Mouse (Mus musculus) left cerebral cortex, adult 2 months (tissue): ENCODE data around the gene Arpc5l. TPM values are rescaled to one million over a fixed set of nuclear protein-coding genes. Genes with fewer than 3 reads are reported as not detected.
A peak's percentile ranks its signal among the peaks of the same experiment; 100 is the strongest.
"Not testable (repeated sequence)": the region's sequence is repeated elsewhere in the genome, so short reads cannot be mapped to it uniquely, and the experiment has no call there.

Experiments used
- DNase-seq, 2 experiments: peaks; one replicate each; pipeline ENCODE4 v3.0.0; 2021 to 2022; ENCODE audit warnings: low spot score in 2 of 2, mixed read lengths in 1 of 2; ENCODE audit errors: extremely low spot score in 1 of 2
- H3K27ac ChIP-seq: fragments of 200-600 bp; 2 replicates; pipeline ENCODE4 v1.8.1; 2022
- H3K4me3 ChIP-seq: fragments of 200-600 bp; 2 replicates; pipeline ENCODE4 v1.8.1; 2022
- CTCF ChIP-seq: fragments of 200-600 bp; IDR thresholded peaks from 2 replicates; pipeline ENCODE4 v1.8.1; 2022; ENCODE audit warnings: antibody characterized with exemption, mild to moderate bottlenecking, moderate library complexity
- intact Hi-C: fragments of 180-260 bp; cut with DNase I; formaldehyde crosslinking; loops from one replicate; pipeline ENCODE4 v1.15.1; 2025
- total RNA-seq, 2 experiments: library from RNA; stranded (reverse); gene quantifications; 2 replicates each; pipeline ENCODE4 v1.2.3; 2021

The Arpc5l gene
- total RNA-seq, 2 experiments from 2014 or later: 106 to 108 TPM

GRCm38 (mm10) chr2:39003106-39003505 is 2.0 kb upstream of the Arpc5l start:
- Histone ChIP-seq H3K27ac (no peak overlapping the region), H3K4me3 (no peak overlapping the region)
- no peak for TF ChIP-seq CTCF
- no peak for DNase-seq
- intact Hi-C loops: no loop called here

- TF ChIP-seq CTCF: no peak
- H3K27ac ChIP-seq: no peak overlapping the region
- H3K4me3 ChIP-seq: no peak overlapping the region
- no peak for DNase-seq
- intact Hi-C loops: no loop called here
These were observed 1.6 kb upstream of the Arpc5l start for GRCm38 (mm10) chr2:39003512-39003911.

- DNase-seq: no peak
- intact Hi-C loops: no loop called here
- H3K27ac ChIP-seq: peak overlapping the region; percentile 63
- H3K4me3 ChIP-seq: peak overlapping the region; percentile 80
- no peak for TF ChIP-seq CTCF
These were observed 776 bp upstream of the Arpc5l start for GRCm38 (mm10) chr2:39004372-39004771.

GRCm38 (mm10) chr2:39005574-39006079 is 479 bp downstream of the Arpc5l start, which contains the start of gene Rpl35:
TSS of gene Rpl35 (minus strand) at chr2:39005624.
- TF ChIP-seq CTCF: peak; percentile 25; the same call in 1 of the 2 replicates
- intact Hi-C loops: no loop called here
- H3K27ac ChIP-seq: peak within 1 kb of the TSS; percentile 74
- DNase-seq: no peak
- H3K4me3 ChIP-seq: peak within 1 kb of the TSS; percentile 80

- H3K27ac ChIP-seq: no peak overlapping the region
- intact Hi-C loops: no loop called here
- TF ChIP-seq CTCF: no peak
- DNase-seq: no peak
- H3K4me3 ChIP-seq: no peak overlapping the region
These were observed 1.1 kb downstream of the Arpc5l start for GRCm38 (mm10) chr2:39006149-39006730.

GRCm38 (mm10) chr2:39007865-39008264 is 2.7 kb downstream of the Arpc5l start:
- Histone ChIP-seq H3K27ac (peak overlapping the region; percentile 75), H3K4me3 (peak overlapping the region; percentile 95)
- intact Hi-C loops: loop anchor here (2.0 kb wide), 1 partner anchor 57 kb away; the partner anchor contains the start of gene Golga1
- DNase-seq: peak; percentile 94 to 97
- no peak for TF ChIP-seq CTCF

GRCm38 (mm10) chr2:39008350-39008851 is 3.3 kb downstream of the Arpc5l start:
- DNase-seq: no peak
- H3K4me3 ChIP-seq: peak overlapping the region; percentile 95
- intact Hi-C loops: loop anchor here (2.0 kb wide), 1 partner anchor 56 kb away; the partner anchor contains the start of gene Golga1
- H3K27ac ChIP-seq: peak overlapping the region; percentile 75
- TF ChIP-seq CTCF: no peak

- intact Hi-C loops: loop anchor here (2.0 kb wide), 1 partner anchor 56 kb away; the partner anchor contains the start of gene Golga1
- peak; percentile 32 to 56 for DNase-seq
- peak overlapping the region; percentile 95 for H3K4me3 ChIP-seq
- H3K27ac ChIP-seq: peak overlapping the region; percentile 8; the same call in 1 of the 2 replicates
- no peak for TF ChIP-seq CTCF
These were observed 3.8 kb downstream of the Arpc5l start for GRCm38 (mm10) chr2:39008954-39009365.

GRCm38 (mm10) chr2:39010144-39010543 is 5.0 kb downstream of the Arpc5l start:
- intact Hi-C loops, H3K27ac ChIP-seq, H3K4me3 ChIP-seq, DNase-seq: not testable (repeated sequence)

- intact Hi-C loops: no loop called here
- no peak for TF ChIP-seq CTCF
- DNase-seq: no peak
- no peak overlapping the region for H3K4me3 ChIP-seq
- H3K27ac ChIP-seq: no peak overlapping the region
These were observed 6.1 kb downstream of the Arpc5l start for GRCm38 (mm10) chr2:39011264-39011663.

- DNase-seq: no peak
- peak overlapping the region; percentile 19; the same call in 1 of the 2 replicates for H3K27ac ChIP-seq
- no peak for TF ChIP-seq CTCF
- intact Hi-C loops: no loop called here
- H3K4me3 ChIP-seq: no peak overlapping the region
These were observed 6.8 kb downstream of the Arpc5l start for GRCm38 (mm10) chr2:39011971-39012370.

- no peak for DNase-seq
- no peak overlapping the region for H3K4me3 ChIP-seq
- no peak for TF ChIP-seq CTCF
- intact Hi-C loops: no loop called here
- H3K27ac ChIP-seq: no peak overlapping the region
These were observed 7.7 kb downstream of the Arpc5l start for GRCm38 (mm10) chr2:39012768-39013279.

GRCm38 (mm10) chr2:39016581-39016980 is 11.4 kb downstream of the Arpc5l start:
- intact Hi-C loops: no loop called here
- no peak for DNase-seq

More at GRCm38 (mm10) chr2:39016581-39016980, 11.4 kb downstream of the Arpc5l start:
- Histone ChIP-seq H3K27ac (no peak overlapping the region), H3K4me3 (no peak overlapping the region)
- no peak for TF ChIP-seq CTCF
